Mouse (Mus musculus): ENCODE measurements around the gene Gm10065. TPM values are rescaled to one million over a fixed set of nuclear protein-coding genes. Genes with fewer than 3 reads are reported as not detected.

Gm10065 gene
- total and polyA plus RNA-seq, 3 experiments = not detected

- Histone ChIP-seq H3K9ac (ENCODE audit: control insufficient read depth, low read depth, low read length, poor library complexity, severe bottlenecking) (peak within 1 kb of the TSS; percentile 73), H3K36me3 (ENCODE audit: control insufficient read depth in 1 of 2, insufficient read depth in 2 of 2, low read length in 2 of 2) (peaks cover 0 to 8% of the 10 kb centered on the region in 2 experiments; a peak in 2 of 4 replicates), H3K4me1 (ENCODE audit: control insufficient read depth in 1 of 2, insufficient read depth in 2 of 2, low read length in 2 of 2) (peaks cover 3 to 6% of the 10 kb centered on the region in 2 experiments; a peak in 2 of 4 replicates), H3K9me3 (replicated peaks; ENCODE audit: insufficient read depth, low read length) (no peaks in the 10 kb centered on the region), H3K4me3 (ENCODE audit: control insufficient read depth in 1 of 2, insufficient read depth in 1 of 2, low read depth in 2 of 2, low read length in 2 of 2) (peak within 1 kb of the TSS; percentile 65 to 87), H3K27me3 (ENCODE audit: control insufficient read depth in 1 of 2, insufficient read depth in 2 of 2, low read length in 2 of 2) (peaks cover 2 to 3% of the 10 kb centered on the region in 2 experiments; a peak in 3 of 4 replicates), H3K79me2 (ENCODE audit: control insufficient read depth, insufficient read depth, low read length, poor library complexity) (peaks cover 2% of the 10 kb centered on the region), H3K27ac (ENCODE audit: control insufficient read depth, low read depth, low read length) (peak within 1 kb of the TSS; percentile 48; the same call in 1 of the 2 replicates)
- TF ChIP-seq POLR2AphosphoS2 (IDR thresholded peaks at IDR 0.05; ENCODE audit: low read length) (peak; percentile 70; the same call in 1 of the 2 replicates), UBTF (IDR thresholded peaks at IDR 0.05; ENCODE audit: borderline replicate concordance, insufficient read depth, low read depth, low read length) (no peak), TBP (IDR thresholded peaks at IDR 0.05; ENCODE audit: low read depth, low read length) (peak; percentile 52; the same call in 1 of the 2 replicates), NRF1 (IDR thresholded peaks at IDR 0.05; ENCODE audit: insufficient read depth, low read depth, low read length, poor library complexity, severe bottlenecking) (peak; percentile 52; the same call in 1 of the 2 replicates), GATA1 (IDR thresholded peaks at IDR 0.05; ENCODE audit: low read depth, low read length) (no peak), JUND (IDR thresholded peaks at IDR 0.05; ENCODE audit: low read depth, low read length) (0 out of 2 replicates have a peak, but pooled peaks have one; percentile 13), ELF1 (IDR thresholded peaks at IDR 0.05; ENCODE audit: low read depth, low read length) (peak; percentile 63; the same call in 1 of the 2 replicates), MAX (IDR thresholded peaks at IDR 0.05; ENCODE audit: low read length) (peak; percentile 48; the same call in 1 of the 2 replicates), POLR2A (IDR thresholded peaks at IDR 0.05; ENCODE audit: control insufficient read depth in 1 of 2, insufficient read depth in 1 of 2, low read depth in 1 of 2, low read length in 2 of 2, poor library complexity in 1 of 2) (peak; percentile 72 to 86; a peak in 3 of 4 replicates), SMC3 (IDR thresholded peaks at IDR 0.05; ENCODE audit: low read depth, low read length) (no peak), HCFC1 (IDR thresholded peaks at IDR 0.05; ENCODE audit: low read depth, low read length) (peak; percentile 87), KAT2A (conservative IDR thresholded peaks at IDR 0.05; ENCODE audit: low read depth, low read length) (peak; percentile 50; the same call in 1 of the 2 replicates), SIN3A (IDR thresholded peaks at IDR 0.05; ENCODE audit: low read length) (peak; percentile 75), MEF2A (IDR thresholded peaks at IDR 0.05; ENCODE audit: extremely low read depth, insufficient replicate concordance, low read depth, low read length, poor library complexity, severe bottlenecking) (no peak), NELFE (IDR thresholded peaks at IDR 0.05; ENCODE audit: low read depth, low read length) (peak; percentile 77), MAFK (IDR thresholded peaks at IDR 0.05; ENCODE audit: borderline replicate concordance, low read depth, low read length) (no peak)
- peak; percentile 90 for DNase-seq (ENCODE audit: low read depth, low spot score)
These were observed 25.8 kb downstream of the Gm10065 start, which contains the start of gene Zscan26 for GRCm38 (mm10) chr13:21453449-21453848. Gene Zscan26 (minus strand): TSS chr13:21453730.

- no peak for DNase-seq (ENCODE audit: low read depth, low spot score)
- Histone ChIP-seq H3K79me2 (ENCODE audit: control insufficient read depth, insufficient read depth, low read length, poor library complexity) (peaks cover 2% of the 10 kb centered on the region), H3K27me3 (ENCODE audit: control insufficient read depth in 1 of 2, insufficient read depth in 2 of 2, low read length in 2 of 2) (peaks cover 2 to 3% of the 10 kb centered on the region in 2 experiments; a peak in 3 of 4 replicates), H3K9me3 (replicated peaks; ENCODE audit: insufficient read depth, low read length) (no peaks in the 10 kb centered on the region), H3K4me3 (ENCODE audit: control insufficient read depth in 1 of 2, insufficient read depth in 1 of 2, low read depth in 2 of 2, low read length in 2 of 2) (peak overlapping the region; percentile 65 to 87), H3K4me1 (ENCODE audit: control insufficient read depth in 1 of 2, insufficient read depth in 2 of 2, low read length in 2 of 2) (peaks cover 3 to 6% of the 10 kb centered on the region in 2 experiments; a peak in 2 of 4 replicates), H3K36me3 (ENCODE audit: control insufficient read depth in 1 of 2, insufficient read depth in 2 of 2, low read length in 2 of 2) (peaks cover 0 to 8% of the 10 kb centered on the region in 2 experiments; a peak in 2 of 4 replicates), H3K9ac (ENCODE audit: control insufficient read depth, low read depth, low read length, poor library complexity, severe bottlenecking) (peak overlapping the region; percentile 73), H3K27ac (ENCODE audit: control insufficient read depth, low read depth, low read length) (no peak overlapping the region)
- TF ChIP-seq ZNF384 (IDR thresholded peaks at IDR 0.05; ENCODE audit: low read depth, low read length) = no peak
- TF ChIP-seq RCOR1 (IDR thresholded peaks at IDR 0.05; ENCODE audit: low read depth, low read length) = no peak
- TF ChIP-seq CHD1 (IDR thresholded peaks at IDR 0.05; ENCODE audit: low read depth, low read length) = no peak
- TF ChIP-seq CTCF (IDR thresholded peaks at IDR 0.05 in 2 of 3, conservative IDR thresholded peaks at IDR 0.05 in 1 of 3; ENCODE audit: control insufficient read depth in 1 of 3, insufficient read depth in 1 of 3, low read depth in 2 of 3, low read length in 3 of 3, poor library complexity in 1 of 3, severe bottlenecking in 1 of 3) = no peak
- no peak for TF ChIP-seq USF1 (IDR thresholded peaks at IDR 0.05; ENCODE audit: low read depth, low read length)
- no peak for TF ChIP-seq SMC3 (IDR thresholded peaks at IDR 0.05; ENCODE audit: low read depth, low read length)
These were observed 26.2 kb downstream of the Gm10065 start for GRCm38 (mm10) chr13:21453042-21453441.

All from MEL (cell line).